Mouse (Mus musculus): ENCODE measurements around the gene Adgrb2. TPM values are rescaled to one million over a fixed set of nuclear protein-coding genes. Genes with fewer than 3 reads are reported as not detected.

Gene Adgrb2
- 1 to 10 TPM; 2.1 to 2.6 TPM for total RNA-seq (2021)

GRCm38 (mm10) chr4:129984421-129985061 lies at the start of gene Adgrb2:
Adgrb2 (plus strand) TSS chr4:129984870.
- DNase-seq = peak; percentile 28 to 37
- intact Hi-C loops (cut with DNase I) = loop anchor here (5.0 kb wide), 1 partner anchor 282 kb away; no protein-coding TSS in a partner anchor

- intact Hi-C loops (cut with DNase I) = no loop called here
- DNase-seq = peak; percentile 44 to 65
Measured at GRCm38 (mm10) chr4:129951359-129951821, 33.3 kb upstream of the Adgrb2 start.

- no peak for DNase-seq
- intact Hi-C loops (cut with DNase I) = no loop called here
Measured at GRCm38 (mm10) chr4:129952241-129952810, 32.3 kb upstream of the Adgrb2 start.

- intact Hi-C loops (cut with DNase I) = no loop called here
- no peak for DNase-seq
Measured at GRCm38 (mm10) chr4:129954527-129954926, 30.1 kb upstream of the Adgrb2 start.

GRCm38 (mm10) chr4:129960180-129960944 lies 24.3 kb upstream of the Adgrb2 start:
- DNase-seq = peak; percentile 46 to 54
- intact Hi-C loops (cut with DNase I) = loop anchor here (2.0 kb wide), 1 partner anchor 22 kb away; no protein-coding TSS in a partner anchor

- no peak for DNase-seq
- intact Hi-C loops (cut with DNase I) = no loop called here
Measured at GRCm38 (mm10) chr4:129965294-129965693, 19.4 kb upstream of the Adgrb2 start.

- intact Hi-C loops (cut with DNase I) = no loop called here
- no peak for DNase-seq
Measured at GRCm38 (mm10) chr4:129966201-129966600, 18.5 kb upstream of the Adgrb2 start.

- DNase-seq = no peak
- intact Hi-C loops (cut with DNase I) = no loop called here
Measured at GRCm38 (mm10) chr4:129967024-129968014, 17.4 kb upstream of the Adgrb2 start.

- no peak for DNase-seq
- intact Hi-C loops (cut with DNase I) = no loop called here
Measured at GRCm38 (mm10) chr4:129970168-129970567, 14.5 kb upstream of the Adgrb2 start.

- no peak for DNase-seq
- intact Hi-C loops (cut with DNase I) = no loop called here
Measured at GRCm38 (mm10) chr4:129970861-129971260, 13.8 kb upstream of the Adgrb2 start.

- intact Hi-C loops (cut with DNase I) = no loop called here
- DNase-seq = no peak
Measured at GRCm38 (mm10) chr4:129971989-129972388, 12.7 kb upstream of the Adgrb2 start.

GRCm38 (mm10) chr4:129974285-129974684 lies 10.4 kb upstream of the Adgrb2 start:
- intact Hi-C loops (cut with DNase I) = no loop called here
- no peak for DNase-seq

GRCm38 (mm10) chr4:129977256-129977655 lies 7.4 kb upstream of the Adgrb2 start:
- DNase-seq = no peak
- intact Hi-C loops (cut with DNase I) = no loop called here

GRCm38 (mm10) chr4:129978227-129978626 lies 6.4 kb upstream of the Adgrb2 start:
- intact Hi-C loops (cut with DNase I) = no loop called here
- no peak for DNase-seq

GRCm38 (mm10) chr4:129978930-129979329 lies 5.7 kb upstream of the Adgrb2 start:
- no peak for DNase-seq
- intact Hi-C loops (cut with DNase I) = no loop called here

- DNase-seq = no peak
- intact Hi-C loops (cut with DNase I) = loop anchor here (2.0 to 5.0 kb wide), 2 partner anchors 21 to 279 kb away; no protein-coding TSS in a partner anchor
Measured at GRCm38 (mm10) chr4:129981657-129982056, 3.0 kb upstream of the Adgrb2 start.

- no peak for DNase-seq
- intact Hi-C loops (cut with DNase I) = loop anchor here (2.0 to 5.0 kb wide), 2 partner anchors 22 to 281 kb away; no protein-coding TSS in a partner anchor
Measured at GRCm38 (mm10) chr4:129983046-129983445, 1.6 kb upstream of the Adgrb2 start.

- intact Hi-C loops (cut with DNase I) = loop anchor here (2.0 to 5.0 kb wide), 2 partner anchors 23 to 282 kb away; no protein-coding TSS in a partner anchor
- DNase-seq = peak; percentile 69 to 76
Measured at GRCm38 (mm10) chr4:129983764-129984420, 778 bp upstream of the Adgrb2 start.

- DNase-seq = peak; percentile 11 to 14
- intact Hi-C loops (cut with DNase I) = no loop called here
Measured at GRCm38 (mm10) chr4:129985161-129985670, 546 bp downstream of the Adgrb2 start.

All from heart, postnatal 36 days (tissue).